Mouse (Mus musculus): ENCODE data around the gene Fancc. TPM values are rescaled to one million over a fixed set of nuclear protein-coding genes. Genes with fewer than 3 reads are reported as not detected.
A peak's percentile ranks its signal among the peaks of the same experiment; 100 is the strongest.

Gene Fancc
- polyA plus RNA-seq, 1 experiment from 2014 or later = 15.3 TPM

- H3K36me3 ChIP-seq = peaks cover 26% of the 10 kb centered on the region
- H3K27ac ChIP-seq (ENCODE audit: poor library complexity, severe bottlenecking) = peak overlapping the region; percentile 31; the same call in 1 of the 2 replicates
- no peak for ATAC-seq (ENCODE audit: insufficient number of reproducible peaks, low FRiP score)
- no peak overlapping the region for H3K9ac ChIP-seq
- H3K27me3 ChIP-seq (replicated peaks) = no peaks in the 10 kb centered on the region
- no peak overlapping the region for H3K4me2 ChIP-seq
- H3K4me3 ChIP-seq = no peak overlapping the region
- H3K9me3 ChIP-seq (replicated peaks) = no peaks in the 10 kb centered on the region
- WGBS = 62% methylated on average over 8 of the region's 8 CpGs
- peaks cover 91% of the 10 kb centered on the region for H3K4me1 ChIP-seq (replicated peaks)
Observed at GRCm38 (mm10) chr13:63249741-63250431, 247.2 kb downstream of the Fancc start.

- Histone ChIP-seq H3K9ac (peak overlapping the region; percentile 37; the same call in 1 of the 2 replicates), H3K4me1 (replicated peaks) (peaks cover 90% of the 10 kb centered on the region), H3K4me2 (0 out of 2 replicates have a peak overlapping the region, but pooled peaks have one; percentile 12), H3K4me3 (no peak overlapping the region), H3K27ac (ENCODE audit: poor library complexity, severe bottlenecking) (peak overlapping the region; percentile 43; the same call in 1 of the 2 replicates), H3K27me3 (replicated peaks) (no peaks in the 10 kb centered on the region), H3K9me3 (replicated peaks) (no peaks in the 10 kb centered on the region), H3K36me3 (peaks cover 26% of the 10 kb centered on the region; the same call in 1 of the 2 replicates)
- 55% methylated on average over 7 of the region's 7 CpGs for WGBS
- no peak for ATAC-seq (ENCODE audit: insufficient number of reproducible peaks, low FRiP score)
Observed at GRCm38 (mm10) chr13:63249171-63249570, 247.9 kb downstream of the Fancc start.

DNA sequence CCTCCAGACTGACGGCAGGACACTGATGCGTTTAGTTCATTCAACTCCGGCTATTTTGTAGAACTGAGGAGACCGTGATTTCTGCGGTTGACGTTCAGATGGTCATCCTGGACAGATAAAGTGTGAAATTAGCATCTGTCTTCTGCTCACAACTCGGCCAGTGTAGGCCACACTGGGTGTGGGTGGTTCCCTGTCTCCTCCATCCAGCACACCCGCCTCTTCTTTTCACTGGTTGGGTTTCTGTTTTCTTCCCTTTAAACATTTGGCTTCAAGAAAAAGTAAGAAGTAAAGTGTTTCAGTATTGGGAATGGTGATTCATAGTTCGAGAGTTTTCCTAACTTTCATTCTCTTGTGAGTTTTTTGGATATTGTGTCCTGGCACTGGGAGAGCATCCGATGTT, 248.8 kb downstream of the Fancc start:
- Histone ChIP-seq H3K27me3 (replicated peaks) (no peaks in the 10 kb centered on the region), H3K36me3 (peaks cover 25% of the 10 kb centered on the region; the same call in 1 of the 2 replicates)

GRCm38 (mm10) chr13:63247631-63248030, 249.4 kb downstream of the Fancc start:
- H3K4me3 ChIP-seq = no peak overlapping the region

More for the DNA sequence above, 248.8 kb downstream of the Fancc start:
- Histone ChIP-seq H3K4me3 (no peak overlapping the region), H3K9me3 (replicated peaks) (no peaks in the 10 kb centered on the region), H3K27ac (ENCODE audit: poor library complexity, severe bottlenecking) (no peak overlapping the region), H3K9ac (no peak overlapping the region), H3K4me1 (replicated peaks) (peaks cover 90% of the 10 kb centered on the region), H3K4me2 (no peak overlapping the region)
- WGBS = 86% methylated on average over 10 of the region's 10 CpGs
- no peak for ATAC-seq (ENCODE audit: insufficient number of reproducible peaks, low FRiP score)

DNA sequence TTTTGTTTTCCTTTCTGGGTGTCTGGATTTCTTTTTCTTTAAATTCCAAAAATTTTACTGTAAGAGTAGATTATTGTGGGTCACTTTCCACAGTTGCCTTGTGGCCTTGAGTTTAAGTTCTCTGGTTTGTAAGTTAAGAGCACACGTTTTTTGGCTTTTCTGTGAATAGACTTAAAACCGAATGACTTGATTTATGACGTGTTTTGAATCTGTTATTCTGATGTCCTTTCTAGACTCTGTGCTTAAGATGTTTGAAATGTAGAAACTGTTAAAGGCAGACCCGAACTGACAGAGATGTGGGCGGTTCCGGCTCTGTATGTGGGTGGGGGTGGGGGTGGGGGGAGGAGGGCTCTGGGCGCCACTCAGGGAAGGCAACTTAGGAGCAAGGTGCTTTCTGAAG, 250.0 kb downstream of the Fancc start:
- Histone ChIP-seq H3K9me3 (replicated peaks) (no peaks in the 10 kb centered on the region), H3K9ac (no peak overlapping the region), H3K4me3 (no peak overlapping the region), H3K27me3 (replicated peaks) (no peaks in the 10 kb centered on the region), H3K4me1 (replicated peaks) (peaks cover 91% of the 10 kb centered on the region), H3K27ac (ENCODE audit: poor library complexity, severe bottlenecking) (peak overlapping the region; percentile 59; the same call in 1 of the 2 replicates), H3K36me3 (peaks cover 25% of the 10 kb centered on the region), H3K4me2 (no peak overlapping the region)
- 75% methylated on average over 7 of the region's 7 CpGs for WGBS
- ATAC-seq (ENCODE audit: insufficient number of reproducible peaks, low FRiP score) = no peak

More at GRCm38 (mm10) chr13:63247631-63248030, 249.4 kb downstream of the Fancc start:
- Histone ChIP-seq H3K9me3 (replicated peaks) (no peaks in the 10 kb centered on the region), H3K4me2 (no peak overlapping the region), H3K4me1 (replicated peaks) (peaks cover 90% of the 10 kb centered on the region), H3K27me3 (replicated peaks) (no peaks in the 10 kb centered on the region), H3K27ac (ENCODE audit: poor library complexity, severe bottlenecking) (no peak overlapping the region), H3K9ac (no peak overlapping the region), H3K36me3 (peaks cover 25% of the 10 kb centered on the region)
- WGBS = 92% methylated on average over 11 of the region's 11 CpGs
- no peak for ATAC-seq (ENCODE audit: insufficient number of reproducible peaks, low FRiP score)

- Histone ChIP-seq H3K4me2 (peak overlapping the region; percentile 39), H3K9ac (peak overlapping the region; percentile 33; the same call in 1 of the 2 replicates), H3K9me3 (replicated peaks) (no peaks in the 10 kb centered on the region), H3K4me3 (no peak overlapping the region), H3K27ac (ENCODE audit: poor library complexity, severe bottlenecking) (peak overlapping the region; percentile 59), H3K36me3 (peaks cover 25% of the 10 kb centered on the region), H3K4me1 (replicated peaks) (peaks cover 91% of the 10 kb centered on the region), H3K27me3 (replicated peaks) (no peaks in the 10 kb centered on the region)
- ATAC-seq (ENCODE audit: insufficient number of reproducible peaks, low FRiP score) = no peak
- 57% methylated on average over 12 of the region's 12 CpGs for WGBS
Observed at GRCm38 (mm10) chr13:63246332-63246940, 250.6 kb downstream of the Fancc start.

- no peaks in the 10 kb centered on the region for H3K27me3 ChIP-seq (replicated peaks)
- ATAC-seq (ENCODE audit: insufficient number of reproducible peaks, low FRiP score) = no peak
- 52% methylated on average over 4 of the region's 4 CpGs for WGBS
- no peak overlapping the region for H3K4me2 ChIP-seq
- H3K36me3 ChIP-seq = peaks cover 25% of the 10 kb centered on the region
- H3K4me1 ChIP-seq (replicated peaks) = peaks cover 87% of the 10 kb centered on the region
- no peak overlapping the region for H3K9ac ChIP-seq
- H3K4me3 ChIP-seq = no peak overlapping the region
- peak overlapping the region; percentile 60 for H3K27ac ChIP-seq (ENCODE audit: poor library complexity, severe bottlenecking)
- no peaks in the 10 kb centered on the region for H3K9me3 ChIP-seq (replicated peaks)
Observed at GRCm38 (mm10) chr13:63245812-63246211, 251.3 kb downstream of the Fancc start.

DNA sequence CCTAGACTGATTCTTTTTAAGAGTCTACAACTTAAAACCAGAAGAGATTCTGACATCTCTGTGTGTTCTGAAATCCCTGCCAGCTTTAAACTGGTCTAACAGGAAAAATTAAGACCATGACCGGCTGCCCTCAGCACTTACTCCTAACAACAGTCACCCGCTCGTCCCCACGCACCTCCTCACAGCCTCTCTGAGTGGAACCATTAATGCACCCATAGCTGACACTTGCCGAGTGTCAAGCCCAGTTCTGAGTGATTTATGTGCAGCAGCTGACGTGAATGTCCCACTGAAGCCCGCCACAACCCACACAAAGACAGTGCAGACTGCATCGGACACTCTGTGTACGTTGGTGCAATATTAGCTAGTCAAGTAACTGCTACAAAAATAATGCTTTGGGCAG, 251.9 kb downstream of the Fancc start:
- peaks cover 81% of the 10 kb centered on the region for H3K4me1 ChIP-seq (replicated peaks)
- H3K4me3 ChIP-seq = no peak overlapping the region
- peak overlapping the region; percentile 21; the same call in 1 of the 2 replicates for H3K4me2 ChIP-seq
- no peak for ATAC-seq (ENCODE audit: insufficient number of reproducible peaks, low FRiP score)
- peak overlapping the region; percentile 60 for H3K27ac ChIP-seq (ENCODE audit: poor library complexity, severe bottlenecking)
- no peak overlapping the region for H3K9ac ChIP-seq
- WGBS = 51% methylated on average over 9 of the region's 9 CpGs
- H3K27me3 ChIP-seq (replicated peaks) = no peaks in the 10 kb centered on the region
- H3K9me3 ChIP-seq (replicated peaks) = no peaks in the 10 kb centered on the region
- H3K36me3 ChIP-seq = peaks cover 25% of the 10 kb centered on the region

DNA sequence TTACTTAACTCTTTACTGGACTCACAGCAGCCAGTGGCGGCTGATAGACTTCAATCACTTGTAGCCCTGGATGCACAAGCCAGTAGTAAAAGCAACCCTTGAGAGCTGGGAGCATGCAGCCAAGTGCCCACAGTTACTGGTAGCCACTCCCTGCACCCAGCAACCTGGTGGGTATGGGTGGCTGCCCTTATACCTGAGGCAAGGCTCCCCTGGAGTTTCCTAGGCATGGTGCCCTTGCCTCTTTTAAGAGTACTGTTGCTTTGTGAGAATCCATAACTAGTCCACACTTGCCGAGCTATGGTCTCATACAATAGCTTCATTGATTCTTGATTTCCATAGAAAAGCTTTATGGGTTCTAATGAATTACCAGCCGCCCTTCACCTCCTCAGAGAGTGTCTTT, 252.7 kb downstream of the Fancc start:
- Histone ChIP-seq H3K4me3 (no peak overlapping the region), H3K36me3 (peaks cover 25% of the 10 kb centered on the region), H3K9me3 (replicated peaks) (no peaks in the 10 kb centered on the region), H3K9ac (no peak overlapping the region), H3K4me1 (replicated peaks) (peaks cover 73% of the 10 kb centered on the region), H3K4me2 (peak overlapping the region; percentile 11), H3K27me3 (replicated peaks) (no peaks in the 10 kb centered on the region), H3K27ac (ENCODE audit: poor library complexity, severe bottlenecking) (peak overlapping the region; percentile 1; the same call in 1 of the 2 replicates)
- ATAC-seq (ENCODE audit: insufficient number of reproducible peaks, low FRiP score) = no peak
- WGBS = 81% methylated on average over 3 of the region's 3 CpGs

DNA sequence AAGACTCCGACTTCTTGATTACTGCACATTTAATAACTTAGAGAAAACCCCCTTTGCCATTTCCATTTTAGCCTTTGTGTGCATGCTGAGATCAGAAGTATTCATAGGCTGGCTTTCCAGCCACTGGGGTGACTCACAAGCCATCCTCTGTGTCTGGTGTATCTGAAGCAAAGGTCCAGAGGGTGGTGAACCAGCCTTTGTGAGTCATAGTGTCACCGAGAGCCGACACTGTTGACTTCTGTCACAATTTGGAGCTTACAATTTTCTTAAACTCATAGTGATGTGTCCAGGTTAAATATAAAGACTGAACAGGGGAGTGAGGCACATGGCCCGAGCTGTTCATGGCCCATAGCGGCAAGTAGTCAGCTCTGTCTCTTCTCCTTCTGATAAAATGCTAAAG, 253.5 kb downstream of the Fancc start:
- no peak overlapping the region; the same call in 1 of the 2 replicates for H3K4me3 ChIP-seq
- H3K9ac ChIP-seq = peak overlapping the region; percentile 43; the same call in 1 of the 2 replicates
- H3K27me3 ChIP-seq (replicated peaks) = no peaks in the 10 kb centered on the region
- H3K36me3 ChIP-seq = peaks cover 23% of the 10 kb centered on the region
- H3K9me3 ChIP-seq (replicated peaks) = no peaks in the 10 kb centered on the region
- H3K4me1 ChIP-seq (replicated peaks) = peaks cover 64% of the 10 kb centered on the region
- 70% methylated on average over 5 of the region's 5 CpGs for WGBS
- H3K27ac ChIP-seq (ENCODE audit: poor library complexity, severe bottlenecking) = peak overlapping the region; percentile 15; the same call in 1 of the 2 replicates
- no peak for ATAC-seq (ENCODE audit: insufficient number of reproducible peaks, low FRiP score)
- H3K4me2 ChIP-seq = peak overlapping the region; percentile 32

GRCm38 (mm10) chr13:63242401-63243192, 254.5 kb downstream of the Fancc start:
- H3K4me1 ChIP-seq (replicated peaks) = peaks cover 59% of the 10 kb centered on the region
- H3K4me3 ChIP-seq = peak overlapping the region; percentile 89
- no peak for ATAC-seq (ENCODE audit: insufficient number of reproducible peaks, low FRiP score)

More at GRCm38 (mm10) chr13:63242401-63243192, 254.5 kb downstream of the Fancc start:
- Histone ChIP-seq H3K4me2 (peak overlapping the region; percentile 84), H3K9ac (peak overlapping the region; percentile 68), H3K36me3 (peaks cover 15% of the 10 kb centered on the region), H3K27ac (ENCODE audit: poor library complexity, severe bottlenecking) (peak overlapping the region; percentile 98), H3K27me3 (replicated peaks) (no peaks in the 10 kb centered on the region), H3K9me3 (replicated peaks) (no peaks in the 10 kb centered on the region)
- WGBS = 40% methylated on average over 10 of the region's 10 CpGs
